Mouse (Mus musculus) forebrain, embryonic 11.5 days (tissue): ENCODE data around the gene Adprh. TPM values are rescaled to one million over a fixed set of nuclear protein-coding genes. Genes with fewer than 3 reads are reported as not detected.
"Not testable (repeated sequence)": the region's sequence is repeated elsewhere in the genome, so short reads cannot be mapped to it uniquely, and the experiment has no call there.

Source experiments
- ATAC-seq: fragments of 200-750 bp; cut with Nextera tagmentation; replicated peaks from 2 replicates; pipeline ENCODE4 v1.8.0; 2017; ENCODE audit warnings: moderate TSS enrichment; ENCODE audit not compliant: low FRiP score
- DNase-seq: peaks from one replicate; pipeline ENCODE4 v3.0.0-alpha.2; 2017; ENCODE audit warnings: low spot score
- H3K27ac ChIP-seq: fragments of 300-500 bp; sonication (generic); 2 replicates; pipeline ENCODE4 v1.5.1; 2014; ENCODE audit warnings: low read depth, low read length
- H3K27me3 ChIP-seq: fragments of 300-500 bp; sonication (generic); 2 replicates; pipeline ENCODE4 v1.6.1; 2014; ENCODE audit warnings: mild to moderate bottlenecking, low read length, mixed read lengths; ENCODE audit not compliant: control insufficient read depth, insufficient read depth
- H3K36me3 ChIP-seq: fragments of 300-500 bp; sonication (generic); 2 replicates; pipeline ENCODE4 v1.6.1; 2014; ENCODE audit warnings: mild to moderate bottlenecking, low read length, moderate library complexity, mixed read lengths; ENCODE audit not compliant: control insufficient read depth, insufficient read depth
- H3K4me1 ChIP-seq: fragments of 300-500 bp; sonication (generic); replicated peaks from 2 replicates; pipeline ENCODE4 v1.6.1; 2014; ENCODE audit warnings: low read length, mixed read lengths; ENCODE audit not compliant: control insufficient read depth, insufficient read depth
- H3K4me2 ChIP-seq: fragments of 300-500 bp; sonication (generic); 2 replicates; pipeline ENCODE4 v1.6.1; 2014; ENCODE audit warnings: low read depth, mild to moderate bottlenecking, low read length, moderate library complexity, mixed read lengths; ENCODE audit not compliant: severe bottlenecking
- H3K4me3 ChIP-seq: fragments of 300-500 bp; sonication (generic); 2 replicates; pipeline ENCODE4 v1.5.1; 2014; ENCODE audit warnings: low read depth, low read length
- H3K9ac ChIP-seq: fragments of 300-500 bp; sonication (generic); 2 replicates; pipeline ENCODE4 v1.6.1; 2014; ENCODE audit warnings: low read length
- H3K9me3 ChIP-seq: fragments of 300-500 bp; sonication (generic); 2 replicates; pipeline ENCODE4 v1.6.1; 2016; ENCODE audit warnings: low read length, mixed read lengths; ENCODE audit not compliant: control insufficient read depth
- WGBS: fragments of 180-500 bp; shearing (Covaris S2); extraction: QIAGEN DNeasy Blood & Tissue Kit; methylation state at CpG from one replicate; pipeline ENCODE4 v1.1.7; 2014; 5-methylcytosine and 5-hydroxymethylcytosine counted together
- polyA plus RNA-seq: library from polyadenylated mRNA; unstranded; fragments of >200 nt; fragmentation: Nextera tagmentation; extraction: Ambion mirVana; gene quantifications from 2 replicates; pipeline ENCODE4 v1.2.1, GENCODE M21; 2014

Gene Adprh
- polyA plus RNA-seq, 1 experiment from 2014 or later = 135 TPM

GRCm38 (mm10) chr16:38477241-38477608 is 24.7 kb upstream of the Adprh start:
- peak overlapping the region; percentile 63 for H3K4me2 ChIP-seq
- H3K27ac ChIP-seq, H3K4me1 ChIP-seq, H3K4me3 ChIP-seq, H3K9me3 ChIP-seq, H3K27me3 ChIP-seq, DNase-seq, ATAC-seq, H3K36me3 ChIP-seq: not testable (repeated sequence)
- H3K9ac ChIP-seq = 0 out of 2 replicates have a peak overlapping the region, but pooled peaks have one; percentile 37
- WGBS = 65% methylated on average over 14 of the region's 14 CpGs

- Histone ChIP-seq H3K4me2 (peak overlapping the region; percentile 63), H3K4me3 (peak overlapping the region; percentile 23), H3K4me1 (peaks cover 2% of the 10 kb centered on the region; the same call in 1 of the 2 replicates), H3K36me3 (no peaks in the 10 kb centered on the region), H3K27me3 (no peaks in the 10 kb centered on the region), H3K9ac (peak overlapping the region; percentile 37), H3K9me3 (no peaks in the 10 kb centered on the region), H3K27ac (no peak overlapping the region)
- ATAC-seq (no peak; the same call in 1 of the 2 replicates), DNase-seq (peak; percentile 69)
- 11% methylated on average over 34 of the region's 34 CpGs for WGBS
These were observed 24.1 kb upstream of the Adprh start for GRCm38 (mm10) chr16:38476312-38477240.

GRCm38 (mm10) chr16:38475681-38476311 is 23.3 kb upstream of the Adprh start:
- Histone ChIP-seq H3K9me3 (no peaks in the 10 kb centered on the region), H3K9ac (no peak overlapping the region; the same call in 1 of the 2 replicates), H3K27ac (no peak overlapping the region), H3K27me3 (no peaks in the 10 kb centered on the region), H3K4me1 (peaks cover 2% of the 10 kb centered on the region; the same call in 1 of the 2 replicates), H3K4me2 (peak overlapping the region; percentile 63; the same call in 1 of the 2 replicates), H3K4me3 (no peak overlapping the region), H3K36me3 (no peaks in the 10 kb centered on the region)
- DNase-seq (no peak), ATAC-seq (no peak)
- 60% methylated on average over 4 of the region's 4 CpGs for WGBS

GRCm38 (mm10) chr16:38474677-38475286 is 22.3 kb upstream of the Adprh start:
- Histone ChIP-seq H3K4me1 (peaks cover 2% of the 10 kb centered on the region; the same call in 1 of the 2 replicates), H3K4me2 (no peak overlapping the region), H3K9ac (no peak overlapping the region), H3K27me3 (no peaks in the 10 kb centered on the region), H3K27ac (no peak overlapping the region), H3K36me3 (no peaks in the 10 kb centered on the region), H3K4me3 (no peak overlapping the region), H3K9me3 (no peaks in the 10 kb centered on the region)
- WGBS = 88% methylated on average over 9 of the region's 9 CpGs
- ATAC-seq (no peak), DNase-seq (no peak)

- Histone ChIP-seq H3K9me3 (no peaks in the 10 kb centered on the region), H3K27me3 (no peaks in the 10 kb centered on the region), H3K36me3 (no peaks in the 10 kb centered on the region), H3K4me2 (no peak overlapping the region), H3K27ac (no peak overlapping the region), H3K4me3 (no peak overlapping the region), H3K9ac (no peak overlapping the region), H3K4me1 (peaks cover 2% of the 10 kb centered on the region; the same call in 1 of the 2 replicates)
- ATAC-seq = no peak
- 86% methylated on average over 5 of the region's 5 CpGs for WGBS
- DNase-seq = no peak
These were observed 21.2 kb upstream of the Adprh start for GRCm38 (mm10) chr16:38473661-38474060.

- H3K27me3 ChIP-seq = no peaks in the 10 kb centered on the region
- no peaks in the 10 kb centered on the region for H3K9me3 ChIP-seq
- WGBS = 92% methylated on average over 5 of the region's 5 CpGs
- H3K4me2 ChIP-seq = no peak overlapping the region
- no peak for ATAC-seq
- no peaks in the 10 kb centered on the region for H3K36me3 ChIP-seq
- H3K27ac ChIP-seq = no peak overlapping the region
- no peak overlapping the region for H3K4me3 ChIP-seq
- peaks cover 2% of the 10 kb centered on the region; the same call in 1 of the 2 replicates for H3K4me1 ChIP-seq
- H3K9ac ChIP-seq = no peak overlapping the region
- no peak for DNase-seq
These were observed 20.0 kb upstream of the Adprh start for GRCm38 (mm10) chr16:38472507-38472873.

- WGBS = 83% methylated on average over 11 of the region's 11 CpGs
- H3K36me3 ChIP-seq = no peaks in the 10 kb centered on the region
- ATAC-seq = no peak
- H3K27me3 ChIP-seq = no peaks in the 10 kb centered on the region
- DNase-seq = peak; percentile 32
- H3K27ac ChIP-seq = no peak overlapping the region
- no peaks in the 10 kb centered on the region for H3K9me3 ChIP-seq
- no peak overlapping the region for H3K4me3 ChIP-seq
- H3K4me2 ChIP-seq = no peak overlapping the region
- H3K9ac ChIP-seq = no peak overlapping the region
- H3K4me1 ChIP-seq = peaks cover under 1% of the 10 kb centered on the region; the same call in 1 of the 2 replicates
These were observed 19.4 kb upstream of the Adprh start for GRCm38 (mm10) chr16:38471697-38472506.

- no peak for ATAC-seq
- DNase-seq = no peak
- H3K4me3 ChIP-seq = no peak overlapping the region
- H3K4me2 ChIP-seq = no peak overlapping the region
- no peaks in the 10 kb centered on the region for H3K9me3 ChIP-seq
- no peaks in the 10 kb centered on the region for H3K4me1 ChIP-seq
- no peaks in the 10 kb centered on the region for H3K27me3 ChIP-seq
- WGBS = 71% methylated on average over 8 of the region's 8 CpGs
- H3K36me3 ChIP-seq = no peaks in the 10 kb centered on the region
- no peak overlapping the region for H3K9ac ChIP-seq
- H3K27ac ChIP-seq = no peak overlapping the region
These were observed 16.9 kb upstream of the Adprh start for GRCm38 (mm10) chr16:38469437-38469836.
